ENCODE assay signal across 25 mouse cellular contexts in genomic region chrX:167098914-167099313, GRCm38 (mm10).
"Had no signal": no experiment of that assay in that cellular context is flagged by ENCODE, and none has a peak within 500 bp of the region (broad histone marks: within the 10 kb centered on the region; RNA-seq: fewer than 3 reads in every experiment).

No protein-coding gene starts in this region.

- H3K4me1 ChIP-seq: heart, embryonic 13.5 days; heart, embryonic 15.5 days; hindbrain, embryonic 15.5 days; limb, embryonic 15.5 days had no signal

- H3K36me3 ChIP-seq: heart, embryonic 13.5 days; heart, embryonic 15.5 days; hindbrain, embryonic 13.5 days; hindbrain, embryonic 15.5 days; kidney, embryonic 15.5 days; limb, embryonic 13.5 days; limb, embryonic 15.5 days had no signal

- DNase-seq: gastrocnemius, adult 2 months; gastrocnemius, postnatal 36 days; heart, adult 11 months; heart, adult 2 months; heart, postnatal 14 days; heart, postnatal 36 days; kidney, adult 11 months; kidney, adult 2 months; kidney, adult 9 months; kidney, postnatal 14 days; kidney, postnatal 36 days; layer of hippocampus, adult 9-11 months; left cerebral cortex, postnatal 4 days had no signal

- H3K27me3 ChIP-seq: heart, embryonic 15.5 days had no signal

- H3K9ac ChIP-seq: heart, embryonic 13.5 days; heart, embryonic 15.5 days; hindbrain, embryonic 13.5 days; hindbrain, embryonic 15.5 days; kidney, embryonic 15.5 days; limb, embryonic 13.5 days; limb, embryonic 15.5 days had no signal

- ATAC-seq: hindbrain, postnatal 0 days; intestine, embryonic 16.5 days had no signal

- H3K4me2 ChIP-seq: heart, embryonic 11.5 days; heart, embryonic 13.5 days; heart, embryonic 15.5 days; hindbrain, embryonic 13.5 days; hindbrain, embryonic 15.5 days; kidney, embryonic 15.5 days; limb, embryonic 13.5 days; limb, embryonic 15.5 days had no signal

- H3K9me3 ChIP-seq: heart, embryonic 13.5 days; heart, embryonic 15.5 days; hindbrain, embryonic 13.5 days; hindbrain, embryonic 15.5 days; kidney, embryonic 15.5 days; limb, embryonic 13.5 days; limb, embryonic 15.5 days had no signal

- H3K27ac ChIP-seq: gastrocnemius, adult 2 months; heart, adult 2 months; heart, embryonic 13.5 days; heart, embryonic 15.5 days; hindbrain, embryonic 13.5 days; hindbrain, embryonic 15.5 days; hindbrain, postnatal 0 days; kidney, embryonic 15.5 days; kidney, postnatal 0 days; left cerebral cortex, adult 2 months; limb, embryonic 13.5 days; limb, embryonic 15.5 days had no signal

- H3K4me3 ChIP-seq: gastrocnemius, adult 2 months; heart, adult 2 months; heart, embryonic 13.5 days; heart, embryonic 15.5 days; hindbrain, embryonic 13.5 days; hindbrain, embryonic 15.5 days; kidney, embryonic 15.5 days; left cerebral cortex, adult 2 months; limb, embryonic 13.5 days; limb, embryonic 15.5 days had no signal
